Mouse (Mus musculus) kidney, adult 11 months (tissue): Measurements from ENCODE around the gene Carmil1.

ENCODE experiments used
- DNase-seq: peaks from one replicate; pipeline ENCODE4 v3.0.0; 2022

Carmil1 gene

GRCm38 (mm10) chr13:24100516-24101094, 180.0 kb downstream of the Carmil1 start:
- DNase-seq = no peak

- DNase-seq = no peak
Observed at GRCm38 (mm10) chr13:24096573-24096972, 184.0 kb downstream of the Carmil1 start.

- no peak for DNase-seq
Observed at GRCm38 (mm10) chr13:24094825-24095547, 185.6 kb downstream of the Carmil1 start.

GRCm38 (mm10) chr13:24093108-24093507, 187.5 kb downstream of the Carmil1 start:
- DNase-seq = no peak

GRCm38 (mm10) chr13:24092073-24092472, 188.5 kb downstream of the Carmil1 start:
- no peak for DNase-seq

GRCm38 (mm10) chr13:24082153-24082552, 198.4 kb downstream of the Carmil1 start:
- no peak for DNase-seq

GRCm38 (mm10) chr13:24081698-24082097, 198.9 kb downstream of the Carmil1 start:
- DNase-seq = no peak

- DNase-seq = no peak
Observed at GRCm38 (mm10) chr13:24072588-24072987, 208.0 kb downstream of the Carmil1 start.

GRCm38 (mm10) chr13:24067553-24067952, 213.0 kb downstream of the Carmil1 start:
- DNase-seq = no peak

GRCm38 (mm10) chr13:24065536-24065935, 215.1 kb downstream of the Carmil1 start:
- no peak for DNase-seq

- no peak for DNase-seq
Observed at GRCm38 (mm10) chr13:24062770-24063169, 217.8 kb downstream of the Carmil1 start.

- no peak for DNase-seq
Observed at GRCm38 (mm10) chr13:24055072-24055869, 225.3 kb downstream of the Carmil1 start.

- DNase-seq = no peak
Observed at GRCm38 (mm10) chr13:24051496-24051895, 229.1 kb downstream of the Carmil1 start.

- no peak for DNase-seq
Observed at GRCm38 (mm10) chr13:24050330-24050729, 230.3 kb downstream of the Carmil1 start.

- DNase-seq = no peak
Observed at GRCm38 (mm10) chr13:24049267-24050034, 231.1 kb downstream of the Carmil1 start.

- no peak for DNase-seq
Observed at GRCm38 (mm10) chr13:24048611-24049010, 232.0 kb downstream of the Carmil1 start.

- no peak for DNase-seq
Observed at GRCm38 (mm10) chr13:24045271-24045670, 235.3 kb downstream of the Carmil1 start.

GRCm38 (mm10) chr13:24040221-24040620, 240.4 kb downstream of the Carmil1 start:
- no peak for DNase-seq

GRCm38 (mm10) chr13:24037502-24037901, 243.1 kb downstream of the Carmil1 start:
- no peak for DNase-seq

GRCm38 (mm10) chr13:24036150-24036549, 244.4 kb downstream of the Carmil1 start:
- DNase-seq = no peak

GRCm38 (mm10) chr13:24027191-24028170, 253.1 kb downstream of the Carmil1 start:
- no peak for DNase-seq

GRCm38 (mm10) chr13:24018515-24018914, 262.1 kb downstream of the Carmil1 start:
- DNase-seq = no peak
